In genomic region chrX:152342358-152342901, GRCm38 (mm10) we compare ENCODE assay signal across 8 mouse cellular contexts. TPM values are rescaled to one million over a fixed set of nuclear protein-coding genes. Genes with fewer than 3 reads are reported as not detected.
A peak's percentile ranks its signal among the peaks of the same experiment; 100 is the strongest.
DNase-seq lines count a peak whose midpoint lies in the region; ATAC-seq lines count a peak whose summit lies in the region.

Gene Tspyl2, minus strand, starts transcription at chrX:152342425.

- peak within 1 kb of the TSS; percentile 50 for H3K4me2 ChIP-seq in intestine, embryonic 14.5 days (ENCODE audit: low read length)

- peak; percentile 96 for DNase-seq in adrenal gland, adult (ENCODE audit: inconsistent age in 2 of 2, low spot score in 1 of 2)
- DNase-seq in embryo, embryonic 10.5 days (ENCODE audit: low spot score): peak; percentile 94
- DNase-seq in gastrocnemius, postnatal 25 days: peak; percentile 94
- DNase-seq in intestine, embryonic 14.5 days (ENCODE audit: low spot score): peak; percentile 83
- peak; percentile 92 to 97 for DNase-seq in left cerebral cortex, postnatal 14 days (ENCODE audit: low spot score in 2 of 2)
- peak; percentile 95 for DNase-seq in mesoderm, embryonic 11.5 days (ENCODE audit: low read depth, low spot score)
- peak; percentile 93 to 95 for DNase-seq in right cerebral cortex, postnatal 36 days (ENCODE audit: low spot score in 2 of 2)
- DNase-seq in yolk sac, embryonic 10.5 days (ENCODE audit: low spot score): peak; percentile 90

- whole genome bisulfite sequencing in intestine, embryonic 14.5 days: 11% methylated on average over 22 of the region's 27 CpGs

- H3K4me3 ChIP-seq in intestine, embryonic 14.5 days (ENCODE audit: low read depth, low read length): peak within 1 kb of the TSS; percentile 47

- no peaks in the 10 kb centered on the region for H3K9me3 ChIP-seq in intestine, embryonic 14.5 days (ENCODE audit: control insufficient read depth, low read length)

- ATAC-seq in intestine, embryonic 14.5 days (replicated peaks; ENCODE audit: low FRiP score, low TSS enrichment, low read depth): peak; percentile 98

- peak within 1 kb of the TSS; percentile 86 for H3K27ac ChIP-seq in intestine, embryonic 14.5 days (ENCODE audit: low read depth)

- H3K9ac ChIP-seq in intestine, embryonic 14.5 days (ENCODE audit: low read length): peak within 1 kb of the TSS; percentile 65

- H3K27me3 ChIP-seq in intestine, embryonic 14.5 days (replicated peaks; ENCODE audit: control insufficient read depth, insufficient read depth, low read length): peaks cover 14% of the 10 kb centered on the region

- 0 out of 2 replicates have a peak, but pooled peaks cover 6% of the 10 kb centered on the region for H3K4me1 ChIP-seq in intestine, embryonic 14.5 days (replicated peaks; ENCODE audit: control insufficient read depth, insufficient read depth, low read length)

- intact Hi-C loops in left cerebral cortex, postnatal 14 days (cut with DNase I): no loop called here

- peaks cover 18% of the 10 kb centered on the region for H3K36me3 ChIP-seq in intestine, embryonic 14.5 days (ENCODE audit: control insufficient read depth, insufficient read depth, low read length)

RNA-seq across cellular contexts. Expression of gene Tspyl2, which starts in this region (rescaled TPM):
- total RNA-seq in gastrocnemius, postnatal 25 days (2021): 1 to 10 TPM; 8.2 to 9.3 TPM
- polyA plus RNA-seq in intestine, embryonic 14.5 days (2014; fragmentation: Nextera tagmentation; extraction: Ambion mirVana): 23.4 and 23.5 TPM in 2 replicates
- 10 to 100 TPM; 65.9 to 78.1 TPM for total RNA-seq in left cerebral cortex, postnatal 14 days (2021)

Comparison
In these comparisons a context has a peak if more than half of its experiments do, and no peak if none do; other contexts are left out.
1. Peak in every context shown above with its lines: DNase-seq, ATAC-seq, H3K4me3 ChIP-seq and H3K27ac ChIP-seq.
2. RNA of gene Tspyl2 (total RNA-seq): 65.9 to 78.1 TPM in left cerebral cortex, postnatal 14 days; 8.2 to 9.3 TPM in gastrocnemius, postnatal 25 days; every median in the first group is over 4 times any median in the second.